Mouse (Mus musculus) G1E (cell line): ENCODE measurements around the gene Sox18.

ENCODE experiments used
- CTCF ChIP-seq: IDR thresholded peaks from 2 replicates; pipeline ENCODE4 v1.5.1; 2012; ENCODE audit warnings: low read depth, low read length, inconsistent platforms, mixed read lengths
- GATA1 ChIP-seq: IDR thresholded peaks from 2 replicates; pipeline ENCODE4 v1.6.1; 2012; ENCODE audit warnings: borderline replicate concordance, low read length, inconsistent platforms, mixed read lengths
- TAL1 ChIP-seq: conservative IDR thresholded peaks from 2 replicates; pipeline ENCODE4 v1.6.1; 2012; ENCODE audit warnings: low read depth, low read length, inconsistent platforms, mixed read lengths

- TF ChIP-seq CTCF (no peak), GATA1 (no peak), TAL1 (no peak)
Measured at GRCm38 (mm10) chr2:181635865-181636264, 35.6 kb downstream of the Sox18 start.
